Mouse (Mus musculus) ES-E14 (cell line): ENCODE results near the gene Tufm. TPM values are rescaled to one million over a fixed set of nuclear protein-coding genes. Genes with fewer than 3 reads are reported as not detected.

Experiments
- DNase-seq: peaks from one replicate; pipeline ENCODE4 v3.0.0-alpha.2; 2013; ENCODE audit warnings: low read depth, low spot score
- H3K27ac ChIP-seq: 2 replicates; pipeline ENCODE4 v1.5.1; 2012; ENCODE audit warnings: low read depth, mild to moderate bottlenecking, low read length, moderate library complexity, mixed read lengths; ENCODE audit not compliant: poor library complexity, insufficient read depth, severe bottlenecking
- H3K36me3 ChIP-seq: 2 replicates; pipeline ENCODE4 v1.6.1; 2012; ENCODE audit warnings: mild to moderate bottlenecking, low read length, moderate library complexity, mixed read lengths; ENCODE audit not compliant: control insufficient read depth, poor library complexity, insufficient read depth, severe bottlenecking
- H3K4me1 ChIP-seq, 2 experiments: fragments of 150-350 bp in 1 of 2; sonication (generic) in 1 of 2; 2 replicates each; pipeline ENCODE4 v1.6.1; 2012; ENCODE audit warnings: low read length in 2 of 2, mild to moderate bottlenecking in 1 of 2, mixed read lengths in 1 of 2; ENCODE audit not compliant: control insufficient read depth in 2 of 2, insufficient read depth in 2 of 2, poor library complexity in 1 of 2
- H3K4me3 ChIP-seq, 2 experiments: fragments of 150-350 bp in 1 of 2; sonication (generic) in 1 of 2; 2 replicates each; pipeline ENCODE4 v1.5.1; 2012; ENCODE audit warnings: low read length in 2 of 2, low read depth in 1 of 2, mild to moderate bottlenecking in 1 of 2, mixed read lengths in 1 of 2; ENCODE audit not compliant: insufficient read depth in 1 of 2, poor library complexity in 1 of 2, severe bottlenecking in 1 of 2
- H3K9ac ChIP-seq: 2 replicates; pipeline ENCODE4 v1.6.1; 2012; ENCODE audit warnings: low read depth, mild to moderate bottlenecking, low read length, mixed read lengths; ENCODE audit not compliant: poor library complexity, insufficient read depth, severe bottlenecking
- H3K9me3 ChIP-seq: fragments of 150-350 bp; sonication (generic); 2 replicates; pipeline ENCODE4 v1.6.1; 2012; ENCODE audit warnings: low read depth, mild to moderate bottlenecking, low read length; ENCODE audit not compliant: control insufficient read depth, insufficient read depth
- CHD2 ChIP-seq: IDR thresholded peaks from 2 replicates; pipeline ENCODE4 v1.6.1; 2014; ENCODE audit warnings: mild to moderate bottlenecking, low read depth, low read length, inconsistent platforms
- HCFC1 ChIP-seq: IDR thresholded peaks from 2 replicates; pipeline ENCODE4 v1.6.1; 2012; ENCODE audit warnings: low read length, inconsistent platforms, borderline replicate concordance; ENCODE audit not compliant: insufficient read depth
- MAFK ChIP-seq: IDR thresholded peaks from 2 replicates; pipeline ENCODE4 v1.6.1; 2014; ENCODE audit warnings: mild to moderate bottlenecking, low read depth, low read length, inconsistent platforms; ENCODE audit not compliant: insufficient read depth
- ZC3H11A ChIP-seq: IDR thresholded peaks from 2 replicates; pipeline ENCODE4 v1.6.1; 2012; ENCODE audit warnings: low read depth, mild to moderate bottlenecking, inconsistent platforms, low read length, borderline replicate concordance
- ZNF384 ChIP-seq: IDR thresholded peaks from 2 replicates; pipeline ENCODE4 v1.6.1; 2012; ENCODE audit warnings: low read depth, low read length, inconsistent platforms
- in situ Hi-C, 2 experiments: fragments of 600-800 bp; cut with MboI; formaldehyde crosslinking; loops; one replicate each; pipeline ENCODE4 v1.15.1; 2025; ENCODE audit warnings: low sequenced_read_pairs in 2 of 2, inconsistent platforms in 1 of 2; ENCODE audit not compliant: unreplicated experiment in 2 of 2
- total RNA-seq: library from RNA; depleted of rRNA; stranded (reverse); fragments of 300-350 nt; gene quantifications from 2 replicates; pipeline ENCODE4 v1.2.3, GENCODE M21; 2012

Tufm gene
- total RNA-seq, 1 experiment, result 133 TPM

DNA sequence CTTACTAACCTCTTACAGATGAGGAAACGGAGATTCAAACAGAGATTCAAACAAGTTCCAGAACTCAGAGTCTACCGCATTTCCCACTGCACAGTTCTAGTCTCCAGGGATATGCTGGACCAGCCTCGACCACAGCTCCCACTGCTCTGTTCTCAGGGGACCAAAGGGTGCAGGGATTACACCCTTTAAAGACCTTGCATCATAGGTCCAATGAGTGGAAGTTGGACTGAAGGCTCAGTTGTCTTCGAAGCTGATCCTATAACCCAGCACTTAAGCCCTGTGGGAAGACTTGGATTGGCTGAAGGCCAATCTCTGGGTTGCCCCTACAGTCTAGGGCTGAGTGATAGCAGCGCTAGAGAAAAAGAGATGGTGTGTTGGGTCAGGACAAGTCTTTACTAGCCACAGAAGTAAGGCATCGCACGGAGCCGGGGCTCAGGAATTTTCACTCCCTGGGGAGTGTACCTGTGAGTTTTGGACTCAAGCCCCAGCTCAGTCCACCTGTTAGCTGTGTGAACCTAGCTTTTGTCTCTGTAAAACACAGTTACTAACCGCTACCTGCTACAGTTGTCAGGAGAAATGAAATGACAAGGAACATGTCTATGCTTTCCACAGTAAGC lies 13.6 kb upstream of the Tufm start:
- Histone ChIP-seq H3K36me3 (peaks cover 35% of the 10 kb centered on the region), H3K9me3 (no peaks in the 10 kb centered on the region), H3K4me1 (0 out of 4 replicates have a peak, but pooled peaks cover 0 to 2% of the 10 kb centered on the region in 2 experiments), H3K9ac (peak overlapping the region; percentile 83; the same call in 1 of the 2 replicates), H3K27ac (no peak overlapping the region), H3K4me3 (peak overlapping the region; percentile 70 to 99; a peak in 2 of 4 replicates)
- TF ChIP-seq ZC3H11A (no peak), HCFC1 (no peak), MAFK (no peak), ZNF384 (no peak), CHD2 (no peak)
- in situ Hi-C loops, result no loop called here
- no peak for DNase-seq

DNA sequence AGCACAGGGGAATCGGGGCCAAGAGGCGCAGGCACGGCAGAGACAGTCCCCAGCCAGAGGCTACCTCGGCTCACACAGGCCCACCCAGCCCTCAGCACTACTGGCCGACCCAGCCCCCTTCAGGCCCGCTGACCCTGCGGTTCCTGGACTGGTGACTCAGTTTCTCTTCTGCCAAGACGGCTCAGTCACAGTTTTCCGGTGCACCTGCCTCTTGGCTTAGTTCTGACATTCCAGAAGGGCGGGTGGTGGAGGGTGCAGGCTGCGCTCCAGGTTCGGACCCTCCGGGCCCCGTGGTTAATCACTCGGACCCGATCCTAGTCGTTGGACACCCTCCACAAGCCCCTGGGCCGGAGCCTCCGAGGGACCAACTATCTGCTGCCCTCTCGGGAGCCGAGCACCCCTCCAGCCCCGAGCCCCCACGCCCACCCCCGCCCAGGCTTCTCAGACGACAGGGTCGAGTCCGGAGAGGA lies 12.6 kb upstream of the Tufm start:
- Histone ChIP-seq H3K4me3 (peak overlapping the region; percentile 70 to 99), H3K4me1 (0 out of 4 replicates have a peak, but pooled peaks cover 0 to 2% of the 10 kb centered on the region in 2 experiments), H3K27ac (no peak overlapping the region), H3K9me3 (no peaks in the 10 kb centered on the region), H3K36me3 (peaks cover 27% of the 10 kb centered on the region; the same call in 1 of the 2 replicates), H3K9ac (peak overlapping the region; percentile 83)
- DNase-seq, result no peak
- in situ Hi-C loops, result no loop called here
- TF ChIP-seq MAFK, result no peak
- no peak for TF ChIP-seq ZNF384
- TF ChIP-seq CHD2, result no peak
- no peak for TF ChIP-seq HCFC1

GRCm38 (mm10) chr7:126474993-126475581 lies 12.1 kb upstream of the Tufm start, which contains the start of gene Sh2b1:
Gene Sh2b1, minus strand, starts transcription at chr7:126475424.
- peak; percentile 77; the same call in 1 of the 2 replicates for TF ChIP-seq HCFC1
- no peak for TF ChIP-seq MAFK
- H3K9ac ChIP-seq, result peak within 1 kb of the TSS; percentile 83
- in situ Hi-C loops, result no loop called here

GRCm38 (mm10) chr7:126481699-126482098 lies 5.5 kb upstream of the Tufm start:
- DNase-seq, result no peak
- in situ Hi-C loops, result no loop called here

More at GRCm38 (mm10) chr7:126474993-126475581, 12.1 kb upstream of the Tufm start, which contains the start of gene Sh2b1:
- Histone ChIP-seq H3K4me1 (0 out of 4 replicates have a peak, but pooled peaks cover 0 to 2% of the 10 kb centered on the region in 2 experiments), H3K36me3 (peaks cover 22% of the 10 kb centered on the region; the same call in 1 of the 2 replicates), H3K9me3 (no peaks in the 10 kb centered on the region), H3K4me3 (peak within 1 kb of the TSS; percentile 70 to 99), H3K27ac (peak within 1 kb of the TSS; percentile 67; the same call in 1 of the 2 replicates)
- DNase-seq, result peak; percentile 85

More at GRCm38 (mm10) chr7:126481699-126482098, 5.5 kb upstream of the Tufm start:
- Histone ChIP-seq H3K36me3 (no peaks in the 10 kb centered on the region), H3K4me1 (peaks cover 0 to 3% of the 10 kb centered on the region in 2 experiments; a peak in 2 of 4 replicates), H3K9me3 (no peaks in the 10 kb centered on the region), H3K9ac (no peak overlapping the region), H3K4me3 (peak overlapping the region in 1 of 2 experiments; percentile 76; a peak in 2 of 4 replicates), H3K27ac (no peak overlapping the region; the same call in 1 of the 2 replicates)
- no peak for TF ChIP-seq HCFC1
- 0 out of 2 replicates have a peak, but pooled peaks have one; percentile 71 for TF ChIP-seq ZC3H11A
- TF ChIP-seq ZNF384, result no peak
- no peak for TF ChIP-seq CHD2
- TF ChIP-seq MAFK, result no peak
